Mouse (Mus musculus) cerebellum, adult 9-11 months (tissue): Measurements from ENCODE around the gene Atf7ip2.

ENCODE experiments used
- DNase-seq: peaks from one replicate; pipeline ENCODE4 v3.0.0; 2022

The Atf7ip2 gene

GRCm38 (mm10) chr16:10297696-10298644 is 105.5 kb downstream of the Atf7ip2 start:
- DNase-seq = no peak

DNA sequence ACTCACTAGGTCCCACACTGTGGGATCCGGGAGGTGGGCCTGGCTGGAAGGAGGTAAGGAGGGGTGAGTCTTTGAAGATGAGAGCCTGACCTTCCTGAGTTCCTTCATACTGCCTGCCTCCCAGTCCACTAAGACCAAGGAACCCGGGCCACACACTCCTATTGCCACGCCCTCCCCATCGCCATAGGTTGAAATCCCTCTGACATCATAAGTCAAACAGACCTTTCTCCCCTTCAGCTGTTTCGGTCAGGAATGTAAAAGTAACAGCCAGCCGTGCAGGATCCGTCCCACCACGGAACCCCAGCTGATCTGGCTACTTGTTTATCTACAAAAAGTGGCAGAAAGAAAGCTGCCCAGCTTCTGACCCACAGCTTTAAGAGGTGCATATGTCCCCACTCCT is 107.1 kb downstream of the Atf7ip2 start:
- no peak for DNase-seq

- DNase-seq = no peak
Measured at GRCm38 (mm10) chr16:10300231-10301186, 108.0 kb downstream of the Atf7ip2 start.
